Mouse (Mus musculus): ENCODE measurements around the gene Sbno2.

Sbno2 gene

GRCm38 (mm10) chr10:80123932-80124562 lies 18.7 kb upstream of the Sbno2 start:
- no peak for DNase-seq (ENCODE audit: low read depth in 2 of 2, low spot score in 2 of 2)

- no peak for DNase-seq (ENCODE audit: low read depth in 2 of 2, low spot score in 2 of 2)
Observed at GRCm38 (mm10) chr10:80121639-80122038, 16.3 kb upstream of the Sbno2 start.

DNA sequence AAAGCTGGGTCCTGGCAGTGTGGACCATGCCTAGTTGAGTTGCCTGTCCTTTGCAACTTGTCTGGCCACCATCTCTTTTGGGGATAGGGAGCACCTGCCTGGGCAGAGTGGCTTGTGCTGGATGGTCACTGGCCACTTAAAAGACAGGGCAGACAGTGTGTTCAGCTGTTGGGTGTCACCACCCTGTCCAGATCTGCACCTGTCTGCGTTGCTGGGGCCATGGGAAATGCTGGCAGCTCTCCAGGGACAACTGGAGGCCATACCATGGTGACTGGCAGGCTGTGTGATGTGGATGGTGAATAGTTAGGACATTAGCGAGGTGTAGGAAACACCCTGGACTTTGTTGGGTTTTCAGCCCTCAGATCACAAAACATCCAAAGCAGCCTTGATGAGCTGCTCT lies 14.8 kb upstream of the Sbno2 start:
- DNase-seq (ENCODE audit: low read depth in 2 of 2, low spot score in 2 of 2), result no peak

DNA sequence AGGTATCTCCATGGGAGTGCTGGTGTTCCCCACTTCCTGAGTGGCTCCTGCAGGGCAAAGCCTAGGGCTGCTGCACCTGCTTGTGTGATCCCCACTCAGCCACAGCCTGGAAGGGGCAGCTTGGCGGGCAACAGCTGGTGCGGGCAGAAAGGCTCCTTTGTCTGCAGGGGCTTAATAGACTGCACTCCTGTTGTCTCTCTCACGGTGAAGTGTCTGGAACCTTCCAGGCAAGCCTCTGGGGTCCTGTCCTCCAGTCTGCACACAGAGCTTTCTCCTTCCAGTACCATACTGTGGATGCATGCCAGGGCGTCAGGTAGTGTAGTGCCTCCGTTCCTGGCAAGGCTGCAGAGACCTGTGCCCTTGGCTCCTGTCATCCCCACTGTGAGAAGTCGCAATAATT lies 13.2 kb upstream of the Sbno2 start:
- no peak for DNase-seq (ENCODE audit: low read depth in 2 of 2, low spot score in 2 of 2)

DNA sequence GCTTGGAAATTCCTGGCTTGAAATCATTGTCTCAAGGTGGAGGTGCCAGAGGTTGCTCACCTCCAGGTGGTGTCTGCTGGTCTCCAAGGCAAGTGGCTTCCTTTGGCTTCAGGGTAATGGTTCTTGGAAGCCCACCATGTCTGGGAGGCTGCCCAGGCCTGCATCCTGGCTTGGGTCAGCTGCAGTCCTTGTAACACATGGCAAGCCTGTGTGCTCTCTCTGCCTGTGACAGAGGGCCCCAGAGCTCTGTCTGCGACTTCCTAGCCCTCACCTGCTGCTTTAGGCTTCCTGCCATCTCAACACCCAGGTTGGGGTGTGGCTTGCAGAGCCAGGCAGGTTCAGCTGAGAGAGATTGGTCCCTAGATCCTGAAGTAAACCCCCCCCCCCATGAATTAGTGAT lies 12.4 kb upstream of the Sbno2 start:
- no peak for DNase-seq (ENCODE audit: low read depth in 2 of 2, low spot score in 2 of 2)

GRCm38 (mm10) chr10:80116927-80117691 lies 11.7 kb upstream of the Sbno2 start:
- no peak for DNase-seq (ENCODE audit: low read depth in 2 of 2, low spot score in 2 of 2)

GRCm38 (mm10) chr10:80116563-80116926 lies 11.2 kb upstream of the Sbno2 start:
- DNase-seq (ENCODE audit: low read depth in 2 of 2, low spot score in 2 of 2), result peak in 1 of 2 experiments; percentile 16

- DNase-seq (ENCODE audit: low read depth in 2 of 2, low spot score in 2 of 2), result no peak
Observed at GRCm38 (mm10) chr10:80115944-80116335, 10.6 kb upstream of the Sbno2 start.

DNA sequence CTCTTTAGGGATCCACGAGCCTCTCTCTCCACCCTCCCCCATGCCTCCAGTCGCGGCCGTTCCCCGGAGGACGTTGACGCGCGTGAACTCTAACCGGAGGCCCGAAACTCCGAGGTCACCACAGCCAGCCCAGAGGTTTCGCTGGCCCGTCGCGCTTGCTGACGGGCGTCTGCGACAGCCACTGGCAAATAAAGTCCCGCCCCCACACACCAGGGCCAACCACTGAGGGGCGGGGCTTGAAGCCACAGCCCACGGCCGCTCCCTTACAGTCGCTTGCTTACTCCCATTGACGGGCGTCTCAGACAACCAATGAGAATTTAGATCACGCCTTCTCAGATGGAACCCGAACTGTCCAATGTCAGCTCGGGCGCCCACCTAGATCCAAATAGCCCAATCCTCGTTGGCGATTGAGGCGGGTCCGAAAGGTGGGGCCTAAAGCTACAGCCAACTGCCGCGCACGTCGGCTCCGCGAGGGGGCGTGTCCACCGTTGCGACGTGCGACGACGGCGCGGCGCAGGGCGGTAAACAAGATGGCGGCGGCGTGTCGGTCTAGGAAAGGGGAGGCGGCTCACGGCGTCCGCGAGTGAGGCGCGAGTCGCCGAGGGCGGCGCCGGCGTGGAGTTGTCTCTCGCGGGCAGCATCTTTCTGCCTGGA lies 10.0 kb upstream of the Sbno2 start, which contains the start of gene Stk11:
Gene Stk11 (plus strand): TSS at position 514 of the 654 bp plus-strand sequence.
- peak; percentile 96 to 97 for DNase-seq (ENCODE audit: low read depth in 2 of 2, low spot score in 2 of 2)

DNA sequence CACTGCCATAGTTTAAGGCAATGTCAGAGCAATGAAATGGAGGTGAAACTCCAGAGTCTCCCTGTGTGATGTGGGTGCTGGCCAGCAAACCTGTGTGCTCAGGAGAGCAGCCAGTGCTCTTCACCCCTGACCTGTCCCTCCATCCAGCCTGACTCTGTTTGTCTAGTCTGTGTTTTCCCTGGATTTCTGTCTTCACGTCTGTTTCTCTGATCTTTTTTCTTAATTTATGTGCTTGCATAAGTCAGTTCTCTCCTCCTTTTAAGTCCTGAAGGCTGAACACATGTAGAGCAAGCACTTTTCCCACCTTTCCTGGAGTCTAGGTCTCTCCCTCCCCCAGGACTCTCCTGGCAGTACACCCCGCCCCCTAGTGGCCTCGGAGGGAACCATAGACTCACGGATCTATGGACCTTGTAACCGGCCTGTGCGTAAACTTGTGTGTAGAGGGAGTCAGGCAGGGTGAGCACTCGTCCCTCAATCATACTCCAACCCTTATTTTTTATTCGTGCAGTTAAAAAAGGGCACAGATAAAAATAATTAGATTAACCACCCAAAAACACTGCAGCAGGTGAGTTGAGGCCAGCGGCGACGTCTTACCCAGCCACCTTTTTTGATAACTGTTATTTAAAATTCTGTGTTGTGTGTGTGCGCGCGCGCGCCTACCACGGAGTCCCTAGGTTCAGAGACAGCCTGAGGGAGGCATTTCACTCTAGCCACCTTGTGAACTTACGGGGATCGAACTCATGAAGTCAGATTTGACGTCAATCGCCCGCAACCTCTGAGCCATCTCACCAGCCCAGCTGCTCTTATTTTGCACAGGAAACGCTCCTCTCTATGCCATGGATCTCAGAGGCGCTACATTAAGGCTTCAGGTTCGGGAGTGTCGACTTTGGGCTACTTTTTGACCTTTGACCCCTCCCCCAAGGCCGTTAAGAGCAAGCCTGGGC lies 9.2 kb upstream of the Sbno2 start:
- DNase-seq (ENCODE audit: low read depth in 2 of 2, low spot score in 2 of 2), result peak; percentile 81 to 84

- DNase-seq (ENCODE audit: low read depth in 2 of 2, low spot score in 2 of 2), result no peak
Observed at GRCm38 (mm10) chr10:80107678-80108077, 2.3 kb upstream of the Sbno2 start.

- no peak for DNase-seq (ENCODE audit: low read depth in 2 of 2, low spot score in 2 of 2)
Observed at GRCm38 (mm10) chr10:80105926-80106325, 555 bp upstream of the Sbno2 start.

- no peak for DNase-seq (ENCODE audit: low read depth in 2 of 2, low spot score in 2 of 2)
Observed at GRCm38 (mm10) chr10:80104181-80104580, 1.2 kb downstream of the Sbno2 start.

DNA sequence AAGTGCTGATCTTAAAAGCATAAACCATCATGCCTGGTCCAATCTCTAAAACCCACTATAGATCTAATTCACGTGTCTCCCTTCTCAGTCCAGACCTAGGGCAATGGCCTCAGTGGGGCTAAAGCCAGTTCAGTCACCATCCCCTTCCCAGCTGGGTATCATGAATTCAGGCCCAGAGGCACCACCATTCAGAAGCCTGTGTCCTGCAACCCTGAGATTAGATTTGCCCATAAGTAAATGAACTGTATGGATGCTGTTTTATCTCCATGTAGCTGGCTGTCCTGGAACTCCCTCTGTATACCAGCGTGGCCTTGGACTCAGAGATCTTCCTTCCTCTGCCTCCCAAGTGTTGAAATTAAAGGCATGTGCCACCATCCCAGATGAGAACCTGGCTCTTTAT lies 2.3 kb downstream of the Sbno2 start:
- DNase-seq (ENCODE audit: low read depth in 2 of 2, low spot score in 2 of 2), result no peak

DNA sequence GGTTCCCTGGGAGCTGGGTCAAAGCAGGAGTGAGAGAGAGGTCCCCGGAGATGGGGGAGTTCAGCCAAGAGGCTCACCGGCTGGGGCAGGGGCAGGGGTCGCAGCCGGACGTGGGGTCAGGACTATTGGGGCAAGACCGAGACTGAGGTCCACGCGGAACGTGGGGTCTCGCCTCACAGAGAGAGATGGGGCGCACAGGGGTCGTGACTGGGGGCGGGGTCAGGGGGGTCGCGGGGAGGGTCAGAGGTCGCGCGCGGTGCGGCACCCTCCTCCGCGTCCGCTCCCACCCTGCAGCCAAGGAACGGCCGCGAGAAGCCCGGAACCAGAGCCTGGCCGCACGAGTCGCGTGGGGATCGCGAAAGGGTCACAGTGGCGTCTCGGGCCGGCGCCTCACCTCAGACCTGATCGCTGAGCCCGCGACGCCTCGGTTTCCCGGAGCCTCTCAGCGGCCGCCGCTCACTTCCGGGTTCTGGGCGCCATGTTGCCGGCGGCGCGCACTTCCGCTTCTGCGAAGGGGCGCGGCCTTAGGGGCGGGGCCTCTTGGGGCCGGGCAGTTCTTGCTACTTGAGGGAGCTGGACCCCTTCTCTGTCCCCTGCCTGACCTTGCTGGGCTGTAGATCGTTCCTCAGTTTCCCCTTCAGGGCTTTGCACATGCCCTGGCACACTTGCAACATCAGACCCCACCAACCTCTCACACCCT lies 3.0 kb downstream of the Sbno2 start:
- DNase-seq (ENCODE audit: low read depth in 2 of 2, low spot score in 2 of 2), result peak; percentile 75 to 82

DNA sequence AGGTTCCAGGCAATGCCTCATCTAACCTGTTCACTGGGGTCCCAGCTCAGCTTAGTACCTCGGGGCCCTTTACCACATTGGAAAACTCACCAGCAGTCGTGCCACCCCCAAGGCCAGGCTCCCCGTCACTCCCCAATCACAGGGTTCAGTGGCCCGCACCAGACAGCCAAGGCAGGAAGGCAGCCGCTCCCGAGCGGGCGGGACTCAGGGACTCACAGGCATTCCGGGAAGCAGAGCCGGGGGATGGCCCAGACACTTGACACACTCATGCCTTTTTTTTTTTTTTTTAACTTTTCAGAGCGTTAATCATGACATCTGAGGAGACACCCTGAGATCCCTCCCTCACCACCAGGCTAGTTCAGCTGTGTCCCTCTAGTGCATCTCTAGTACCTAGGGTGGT lies 4.4 kb downstream of the Sbno2 start:
- no peak for DNase-seq (ENCODE audit: low read depth in 2 of 2, low spot score in 2 of 2)

- DNase-seq (ENCODE audit: low read depth in 2 of 2, low spot score in 2 of 2), result no peak
Observed at GRCm38 (mm10) chr10:80098630-80099029, 6.7 kb downstream of the Sbno2 start.

DNA sequence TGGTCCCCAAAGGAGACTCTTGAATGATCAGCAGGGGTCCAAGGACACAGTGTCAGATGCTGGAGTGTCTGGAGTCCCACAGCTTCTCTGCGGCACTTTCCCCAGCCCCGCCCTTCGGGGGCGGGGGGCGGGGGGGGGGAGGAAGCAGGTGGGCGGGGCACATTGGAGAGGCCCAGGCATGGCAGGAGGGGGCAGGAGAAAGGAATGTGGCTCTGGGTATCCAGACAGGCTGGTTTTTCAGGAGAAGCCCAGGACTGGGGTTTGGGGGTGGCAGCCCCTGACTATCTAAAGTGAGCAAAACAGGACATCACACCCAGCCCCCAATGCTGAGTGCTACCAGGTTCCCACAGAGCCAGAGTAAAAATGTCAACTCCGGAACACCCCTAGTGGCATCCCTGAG lies 8.1 kb downstream of the Sbno2 start:
- no peak for DNase-seq (ENCODE audit: low read depth in 2 of 2, low spot score in 2 of 2)

DNA sequence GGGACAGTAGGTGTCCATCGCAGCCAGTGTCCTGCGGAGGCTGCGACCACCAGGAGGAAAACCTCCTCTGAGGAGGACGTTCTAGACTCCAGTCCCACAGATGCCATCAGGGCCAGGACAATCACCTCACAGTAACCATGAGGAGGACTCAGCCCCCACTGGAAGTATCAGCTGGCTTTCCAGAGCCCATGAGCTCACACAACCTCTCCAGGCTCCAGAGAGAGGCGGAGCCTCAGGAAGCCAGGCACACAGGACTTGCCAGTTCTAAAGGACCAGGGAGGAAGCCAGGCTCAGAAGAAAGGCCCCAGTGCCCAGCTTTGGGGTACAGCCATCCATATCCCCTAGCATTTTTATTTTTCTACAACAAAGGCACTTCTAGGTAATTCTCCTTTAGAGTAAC lies 9.8 kb downstream of the Sbno2 start:
- DNase-seq (ENCODE audit: low read depth in 2 of 2, low spot score in 2 of 2), result no peak

- no peak for DNase-seq (ENCODE audit: low read depth in 2 of 2, low spot score in 2 of 2)
Observed at GRCm38 (mm10) chr10:80094684-80095083, 10.7 kb downstream of the Sbno2 start.

DNA sequence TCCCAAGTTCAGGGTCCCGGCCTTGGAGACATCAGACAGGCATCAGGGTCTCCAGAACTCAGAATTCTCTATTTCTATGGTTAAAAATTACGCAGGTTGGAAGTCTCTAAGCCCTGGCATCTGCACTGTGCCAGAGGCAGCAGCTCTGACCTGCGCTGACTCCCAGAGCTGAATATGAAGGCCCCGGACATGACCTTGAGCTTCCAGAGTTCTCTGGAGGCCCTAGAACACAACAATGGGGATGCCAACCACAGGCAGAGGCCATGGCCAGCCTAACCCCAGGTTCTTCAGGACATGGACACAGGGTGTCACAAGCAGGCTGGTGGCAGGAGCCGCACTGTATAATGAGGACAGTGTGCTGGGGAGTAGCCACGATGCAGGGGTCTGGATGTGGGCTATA lies 11.3 kb downstream of the Sbno2 start:
- DNase-seq (ENCODE audit: low read depth in 2 of 2, low spot score in 2 of 2), result no peak

Data from CD8-positive naive resting alpha-beta T cell, adult 2 months (primary cell).